Mouse (Mus musculus): ENCODE measurements around the gene Csmd2. TPM values are rescaled to one million over a fixed set of nuclear protein-coding genes. Genes with fewer than 3 reads are reported as not detected.

Gene Csmd2
- polyA plus RNA-seq, 1 experiment from 2014 or later, result 0.19 TPM

- WGBS, result 86% methylated on average over 1 of the region's 1 CpGs
- Histone ChIP-seq H3K4me1 (no peaks in the 10 kb centered on the region), H3K36me3 (no peaks in the 10 kb centered on the region), H3K9ac (no peak overlapping the region), H3K27ac (replicated peaks) (no peak overlapping the region), H3K27me3 (no peaks in the 10 kb centered on the region), H3K4me3 (replicated peaks) (no peak overlapping the region), H3K9me3 (replicated peaks) (no peaks in the 10 kb centered on the region), H3K4me2 (replicated peaks) (no peak overlapping the region)
- ATAC-seq (ENCODE audit: insufficient number of reproducible peaks, low FRiP score, low TSS enrichment, low read depth), result no peak
Observed at GRCm38 (mm10) chr4:128184747-128185146, 197.1 kb downstream of the Csmd2 start.

GRCm38 (mm10) chr4:128194454-128194853, 206.8 kb downstream of the Csmd2 start:
- no peak for ATAC-seq (ENCODE audit: insufficient number of reproducible peaks, low FRiP score, low TSS enrichment, low read depth)
- Histone ChIP-seq H3K27me3 (no peaks in the 10 kb centered on the region), H3K9me3 (replicated peaks) (no peaks in the 10 kb centered on the region), H3K9ac (no peak overlapping the region), H3K4me2 (replicated peaks) (no peak overlapping the region), H3K27ac (replicated peaks) (no peak overlapping the region), H3K36me3 (no peaks in the 10 kb centered on the region), H3K4me1 (no peaks in the 10 kb centered on the region), H3K4me3 (replicated peaks) (no peak overlapping the region)
- 91% methylated on average over 8 of the region's 8 CpGs for WGBS

GRCm38 (mm10) chr4:128217991-128218595, 230.4 kb downstream of the Csmd2 start:
- WGBS, result 63% methylated on average over 13 of the region's 13 CpGs
- Histone ChIP-seq H3K4me3 (replicated peaks) (no peak overlapping the region), H3K36me3 (no peaks in the 10 kb centered on the region), H3K4me2 (replicated peaks) (no peak overlapping the region), H3K27me3 (no peaks in the 10 kb centered on the region), H3K4me1 (no peaks in the 10 kb centered on the region), H3K27ac (replicated peaks) (no peak overlapping the region), H3K9ac (no peak overlapping the region), H3K9me3 (replicated peaks) (no peaks in the 10 kb centered on the region)
- no peak for ATAC-seq (ENCODE audit: insufficient number of reproducible peaks, low FRiP score, low TSS enrichment, low read depth)

- H3K4me2 ChIP-seq (replicated peaks), result no peak overlapping the region
- H3K4me3 ChIP-seq (replicated peaks), result no peak overlapping the region
- WGBS, result 57% methylated on average over 6 of the region's 6 CpGs
- no peak for ATAC-seq (ENCODE audit: insufficient number of reproducible peaks, low FRiP score, low TSS enrichment, low read depth)
- H3K27me3 ChIP-seq, result no peaks in the 10 kb centered on the region
- H3K9ac ChIP-seq, result no peak overlapping the region
- no peak overlapping the region for H3K27ac ChIP-seq (replicated peaks)
- H3K9me3 ChIP-seq (replicated peaks), result no peaks in the 10 kb centered on the region
- no peaks in the 10 kb centered on the region for H3K4me1 ChIP-seq
- no peaks in the 10 kb centered on the region for H3K36me3 ChIP-seq
Observed at GRCm38 (mm10) chr4:128224453-128224852, 236.8 kb downstream of the Csmd2 start.

GRCm38 (mm10) chr4:128227377-128228316, 240.0 kb downstream of the Csmd2 start:
- Histone ChIP-seq H3K4me1 (no peaks in the 10 kb centered on the region), H3K9ac (no peak overlapping the region), H3K36me3 (no peaks in the 10 kb centered on the region), H3K4me2 (replicated peaks) (no peak overlapping the region), H3K4me3 (replicated peaks) (no peak overlapping the region), H3K27ac (replicated peaks) (no peak overlapping the region), H3K27me3 (no peaks in the 10 kb centered on the region), H3K9me3 (replicated peaks) (no peaks in the 10 kb centered on the region)
- ATAC-seq (ENCODE audit: insufficient number of reproducible peaks, low FRiP score, low TSS enrichment, low read depth), result no peak
- 17% methylated on average over 13 of the region's 13 CpGs for WGBS

- H3K27me3 ChIP-seq, result no peaks in the 10 kb centered on the region
- H3K4me1 ChIP-seq, result no peaks in the 10 kb centered on the region
- H3K27ac ChIP-seq (replicated peaks), result no peak overlapping the region
- ATAC-seq (ENCODE audit: insufficient number of reproducible peaks, low FRiP score, low TSS enrichment, low read depth), result no peak
- no peaks in the 10 kb centered on the region for H3K9me3 ChIP-seq (replicated peaks)
- H3K4me2 ChIP-seq (replicated peaks), result no peak overlapping the region
- WGBS, result 67% methylated on average over 13 of the region's 13 CpGs
- H3K9ac ChIP-seq, result no peak overlapping the region
- no peaks in the 10 kb centered on the region for H3K36me3 ChIP-seq
- no peak overlapping the region for H3K4me3 ChIP-seq (replicated peaks)
Observed at GRCm38 (mm10) chr4:128233458-128233857, 245.8 kb downstream of the Csmd2 start.

- Histone ChIP-seq H3K4me2 (replicated peaks) (no peak overlapping the region), H3K4me3 (replicated peaks) (no peak overlapping the region), H3K9ac (no peak overlapping the region), H3K4me1 (no peaks in the 10 kb centered on the region), H3K27me3 (no peaks in the 10 kb centered on the region), H3K9me3 (replicated peaks) (no peaks in the 10 kb centered on the region), H3K27ac (replicated peaks) (no peak overlapping the region), H3K36me3 (no peaks in the 10 kb centered on the region)
- ATAC-seq (ENCODE audit: insufficient number of reproducible peaks, low FRiP score, low TSS enrichment, low read depth), result no peak
- 47% methylated on average over 1 of the region's 1 CpGs for WGBS
Observed at GRCm38 (mm10) chr4:128239113-128239512, 251.5 kb downstream of the Csmd2 start.

- Histone ChIP-seq H3K27me3 (no peaks in the 10 kb centered on the region), H3K4me1 (no peaks in the 10 kb centered on the region), H3K27ac (replicated peaks) (no peak overlapping the region), H3K36me3 (no peaks in the 10 kb centered on the region), H3K9me3 (replicated peaks) (no peaks in the 10 kb centered on the region), H3K4me2 (replicated peaks) (no peak overlapping the region), H3K4me3 (replicated peaks) (no peak overlapping the region), H3K9ac (no peak overlapping the region)
- WGBS, result 20% methylated on average over 19 of the region's 19 CpGs
- no peak for ATAC-seq (ENCODE audit: insufficient number of reproducible peaks, low FRiP score, low TSS enrichment, low read depth)
Observed at GRCm38 (mm10) chr4:128241075-128241853, 253.6 kb downstream of the Csmd2 start.

- no peaks in the 10 kb centered on the region for H3K9me3 ChIP-seq (replicated peaks)
- no peak overlapping the region for H3K4me2 ChIP-seq (replicated peaks)
- H3K9ac ChIP-seq, result no peak overlapping the region
- 47% methylated on average over 2 of the region's 2 CpGs for WGBS
- no peak overlapping the region for H3K4me3 ChIP-seq (replicated peaks)
- H3K4me1 ChIP-seq, result no peaks in the 10 kb centered on the region
- no peak overlapping the region for H3K27ac ChIP-seq (replicated peaks)
- H3K27me3 ChIP-seq, result no peaks in the 10 kb centered on the region
- H3K36me3 ChIP-seq, result no peaks in the 10 kb centered on the region
- ATAC-seq (ENCODE audit: insufficient number of reproducible peaks, low FRiP score, low TSS enrichment, low read depth), result no peak
Observed at GRCm38 (mm10) chr4:128241854-128242356, 254.2 kb downstream of the Csmd2 start.

GRCm38 (mm10) chr4:128245201-128245600, 257.5 kb downstream of the Csmd2 start:
- no peak for ATAC-seq (ENCODE audit: insufficient number of reproducible peaks, low FRiP score, low TSS enrichment, low read depth)
- H3K27ac ChIP-seq (replicated peaks), result no peak overlapping the region
- H3K36me3 ChIP-seq, result no peaks in the 10 kb centered on the region
- no peaks in the 10 kb centered on the region for H3K9me3 ChIP-seq (replicated peaks)
- H3K4me1 ChIP-seq, result no peaks in the 10 kb centered on the region
- H3K9ac ChIP-seq, result no peak overlapping the region
- H3K4me2 ChIP-seq (replicated peaks), result no peak overlapping the region
- no peak overlapping the region for H3K4me3 ChIP-seq (replicated peaks)
- WGBS, result 14% methylated on average over 2 of the region's 2 CpGs
- H3K27me3 ChIP-seq, result no peaks in the 10 kb centered on the region

GRCm38 (mm10) chr4:128248676-128249075, 261.0 kb downstream of the Csmd2 start:
- H3K36me3 ChIP-seq, result no peaks in the 10 kb centered on the region
- no peaks in the 10 kb centered on the region for H3K9me3 ChIP-seq (replicated peaks)
- H3K27me3 ChIP-seq, result no peaks in the 10 kb centered on the region
- no peak for ATAC-seq (ENCODE audit: insufficient number of reproducible peaks, low FRiP score, low TSS enrichment, low read depth)
- no peak overlapping the region for H3K4me3 ChIP-seq (replicated peaks)
- H3K4me1 ChIP-seq, result no peaks in the 10 kb centered on the region
- WGBS, result 5% methylated on average over 5 of the region's 5 CpGs
- no peak overlapping the region for H3K4me2 ChIP-seq (replicated peaks)
- no peak overlapping the region for H3K27ac ChIP-seq (replicated peaks)
- H3K9ac ChIP-seq, result no peak overlapping the region
